Mouse (Mus musculus) ES-E14 (cell line): ENCODE data around the gene Bcam.

Experiments used
- CHD2 ChIP-seq: IDR thresholded peaks from 2 replicates; pipeline ENCODE4 v1.6.1; 2014; ENCODE audit warnings: mild to moderate bottlenecking, low read depth, low read length, inconsistent platforms
- HCFC1 ChIP-seq: IDR thresholded peaks from 2 replicates; pipeline ENCODE4 v1.6.1; 2012; ENCODE audit warnings: low read length, inconsistent platforms, borderline replicate concordance; ENCODE audit not compliant: insufficient read depth
- MAFK ChIP-seq: IDR thresholded peaks from 2 replicates; pipeline ENCODE4 v1.6.1; 2014; ENCODE audit warnings: mild to moderate bottlenecking, low read depth, low read length, inconsistent platforms; ENCODE audit not compliant: insufficient read depth
- ZC3H11A ChIP-seq: IDR thresholded peaks from 2 replicates; pipeline ENCODE4 v1.6.1; 2012; ENCODE audit warnings: low read depth, mild to moderate bottlenecking, inconsistent platforms, low read length, borderline replicate concordance
- ZNF384 ChIP-seq: IDR thresholded peaks from 2 replicates; pipeline ENCODE4 v1.6.1; 2012; ENCODE audit warnings: low read depth, low read length, inconsistent platforms

DNA sequence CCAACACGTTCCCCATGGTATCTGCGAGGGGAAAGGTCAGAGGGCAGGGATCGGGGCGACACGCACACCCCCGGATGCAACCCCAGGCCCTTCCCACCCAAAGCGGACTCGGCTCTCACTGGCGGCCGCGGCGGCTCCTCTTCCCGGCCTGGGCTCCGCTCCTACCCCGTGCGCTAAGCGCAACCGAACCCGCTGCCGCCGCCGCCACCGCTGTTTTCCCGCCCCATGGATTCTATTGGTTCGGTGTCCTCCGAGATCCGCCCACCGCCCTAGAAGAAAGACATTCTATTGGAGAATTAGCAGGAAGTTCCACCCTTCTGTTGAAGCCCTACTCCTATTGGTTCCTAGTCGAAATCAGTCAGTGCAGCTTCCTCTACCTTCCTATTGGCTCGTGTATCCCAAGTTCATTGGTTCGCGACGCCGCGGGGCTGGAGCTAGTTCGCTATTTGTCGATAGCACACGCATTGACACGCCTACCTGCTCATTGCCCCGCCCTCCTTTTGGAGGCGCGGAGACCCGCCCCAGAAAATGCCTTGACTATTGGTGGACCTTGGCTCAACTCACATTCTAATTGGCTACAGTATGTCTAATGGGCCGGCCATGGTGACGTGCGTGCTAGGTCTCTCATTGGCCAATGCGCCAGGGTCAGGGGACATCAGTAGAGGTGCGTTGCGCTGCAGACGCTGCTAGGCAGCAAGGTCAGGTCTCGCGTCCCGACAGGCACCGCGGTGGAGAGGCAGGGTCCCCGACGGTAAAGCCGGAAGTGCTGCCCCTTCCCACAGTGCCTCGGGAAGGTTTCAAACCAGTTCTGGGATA is 55.4 kb downstream of the Bcam start, which contains the start of gene Tomm40:
- no peak for TF ChIP-seq ZC3H11A
- no peak for TF ChIP-seq MAFK
- peak; percentile 88 for TF ChIP-seq CHD2
- TF ChIP-seq HCFC1, result peak; percentile 63; the same call in 1 of the 2 replicates
- TF ChIP-seq ZNF384, result no peak
